Mouse (Mus musculus) monocyte, adult 5-6 weeks (primary cell): ENCODE results near the gene Arpc1b. TPM values are rescaled to one million over a fixed set of nuclear protein-coding genes. Genes with fewer than 3 reads are reported as not detected.
"Not testable (repeated sequence)": the region's sequence is repeated elsewhere in the genome, so short reads cannot be mapped to it uniquely, and the experiment has no call there.

Experiments
- ATAC-seq: fragments of 153-309, 156-312 bp; replicated peaks from 2 replicates; pipeline ENCODE4 v1.8.0; 2017; ENCODE audit warnings: mild to moderate bottlenecking; ENCODE audit not compliant: low TSS enrichment, insufficient number of reproducible peaks, severe bottlenecking, poor library complexity, low FRiP score
- total RNA-seq: library from RNA; stranded (forward); fragments of 200-1000, 200-491, 200-594 nt; gene quantifications from 3 replicates; pipeline ENCODE4 v1.2.3, GENCODE M21; 2017

The Arpc1b gene
- total RNA-seq: 406 to 524 TPM (median 463 TPM) in 3 replicates

DNA sequence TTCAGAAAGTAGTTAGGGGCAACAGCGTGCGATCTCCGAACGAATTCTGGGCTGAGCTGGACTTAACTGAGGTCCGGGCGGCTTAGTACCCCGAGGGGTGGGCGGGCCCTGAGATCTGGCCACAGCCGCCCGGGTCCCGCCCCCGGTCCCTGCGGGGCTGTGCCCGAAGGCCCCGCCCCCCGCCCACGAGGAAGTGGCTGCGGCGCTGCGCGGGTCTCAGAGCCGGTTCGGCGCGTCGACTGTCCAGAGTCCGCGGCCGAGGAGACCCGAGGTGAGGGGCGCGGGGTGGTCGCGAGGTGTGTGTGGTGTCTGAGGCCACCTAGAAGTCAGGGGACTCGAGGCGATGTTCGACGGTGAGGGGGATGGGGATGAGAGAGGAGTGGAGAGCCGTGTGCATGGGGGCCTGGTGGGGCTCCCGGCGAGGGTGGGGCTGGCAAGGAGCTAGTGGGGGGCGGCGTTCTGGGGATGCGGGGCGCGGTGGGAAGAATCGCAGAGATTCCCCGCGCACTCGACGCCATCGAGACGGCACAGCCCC lies at the start of gene Arpc1b:
Arpc1b (plus strand) TSS at position 145 of the 535 bp plus-strand sequence.
- peak; percentile 18; the same call in 1 of the 2 replicates for ATAC-seq

DNA sequence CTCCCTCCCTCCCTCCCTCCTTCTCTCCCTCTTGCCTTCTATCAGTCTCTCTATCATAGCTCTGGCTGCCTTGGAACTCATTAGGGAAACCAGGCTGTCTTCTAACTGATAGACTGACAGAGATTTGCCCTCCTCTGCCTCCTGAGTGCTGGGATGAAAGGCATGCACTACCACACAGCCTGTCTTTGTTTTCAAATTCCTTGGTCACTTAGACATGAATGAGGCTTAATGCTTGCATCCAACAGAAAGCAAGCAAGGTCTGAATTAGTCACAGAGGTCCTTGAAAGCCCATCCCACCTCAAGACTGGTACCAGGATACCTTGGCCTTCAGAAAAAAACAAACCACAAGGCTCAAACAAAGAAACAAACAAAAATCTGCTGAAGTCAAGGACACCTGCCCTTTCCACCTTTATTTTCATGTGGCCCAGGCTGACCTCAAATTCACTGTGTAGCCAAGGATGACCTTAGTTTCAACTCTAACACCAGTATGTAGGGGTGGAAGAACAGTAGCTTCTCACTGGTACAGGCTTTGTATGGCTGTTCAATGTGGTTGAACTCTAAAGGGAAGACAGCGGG lies 49.2 kb upstream of the Arpc1b start:
- ATAC-seq: no peak

DNA sequence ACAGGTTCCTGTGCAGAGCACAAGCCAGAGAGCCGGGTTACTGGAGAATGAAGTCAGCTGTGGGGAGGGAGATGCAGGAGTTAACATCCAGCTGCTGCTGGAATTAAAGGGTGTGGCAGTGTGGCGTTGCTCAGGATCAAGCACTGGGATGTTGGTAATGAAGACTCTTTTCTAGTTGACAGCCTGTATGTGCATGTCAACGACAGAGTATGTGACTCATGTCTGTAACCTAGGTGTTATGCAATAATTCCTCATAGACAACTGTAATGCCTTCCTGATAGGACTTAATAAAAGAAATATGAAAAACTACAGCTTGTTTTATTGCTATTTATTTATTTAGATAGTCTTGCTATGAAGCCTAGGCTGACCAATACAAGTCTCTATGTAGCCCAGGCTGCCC lies 45.2 kb upstream of the Arpc1b start:
- ATAC-seq: no peak

DNA sequence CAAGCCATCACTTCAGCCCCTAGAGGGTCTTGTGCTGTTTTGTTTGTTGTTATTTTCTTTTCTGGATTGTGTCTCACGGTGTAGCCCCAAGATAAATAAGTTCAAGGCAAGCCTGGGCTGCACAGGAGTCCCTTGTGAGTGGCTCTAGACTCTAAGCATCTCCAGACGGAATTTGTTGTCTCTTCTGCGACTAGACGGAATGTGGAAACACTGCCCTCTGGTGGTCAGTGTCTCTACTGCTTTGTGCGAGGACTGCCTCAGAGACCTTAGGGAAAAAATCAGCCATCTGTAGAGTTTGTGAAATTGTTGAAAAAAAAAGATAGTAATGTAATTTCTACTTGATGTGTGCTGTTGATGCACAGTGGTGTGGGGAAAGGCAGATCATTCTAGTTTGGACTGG lies 44.3 kb upstream of the Arpc1b start:
- ATAC-seq: peak; percentile 75; the same call in 1 of the 2 replicates

DNA sequence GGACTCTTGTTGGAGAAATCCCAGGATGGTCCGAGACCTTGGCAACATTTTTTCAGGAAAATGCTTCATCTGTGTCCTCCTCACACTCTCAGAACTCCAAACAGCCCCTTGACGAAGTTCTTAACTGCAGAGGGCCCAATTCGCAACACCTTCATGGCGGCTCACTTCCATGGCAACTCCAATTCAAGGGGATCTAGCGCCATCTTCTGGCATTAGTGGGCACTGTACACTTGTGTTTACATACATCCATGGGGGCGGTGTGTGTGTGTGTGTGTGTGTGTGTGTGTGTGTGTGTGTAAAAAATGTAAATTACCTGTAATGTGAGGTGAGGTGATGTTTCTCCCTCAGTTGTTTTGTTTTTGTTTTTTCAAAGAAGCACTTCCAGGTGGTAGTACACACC lies 42.7 kb upstream of the Arpc1b start:
- ATAC-seq: no peak

DNA sequence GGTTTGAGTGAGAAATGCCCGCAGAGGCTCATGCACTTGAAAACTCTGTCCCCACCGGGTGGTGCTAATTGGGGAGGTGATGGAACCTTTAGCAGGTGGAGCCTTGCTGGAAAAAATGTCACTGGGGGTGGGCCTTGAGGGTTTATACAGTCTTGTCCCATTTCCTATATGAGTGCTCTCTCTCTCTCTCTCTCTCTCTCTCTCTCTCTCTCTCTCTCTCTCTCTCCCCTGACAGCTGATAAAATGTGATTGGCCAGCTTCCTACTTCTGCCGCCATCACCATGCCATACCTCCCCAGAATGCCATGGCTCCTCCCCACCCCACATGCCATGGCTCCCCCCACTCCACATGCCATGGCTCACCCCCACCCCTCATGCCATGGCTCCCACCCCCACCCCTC lies 38.9 kb upstream of the Arpc1b start:
- no peak for ATAC-seq

DNA sequence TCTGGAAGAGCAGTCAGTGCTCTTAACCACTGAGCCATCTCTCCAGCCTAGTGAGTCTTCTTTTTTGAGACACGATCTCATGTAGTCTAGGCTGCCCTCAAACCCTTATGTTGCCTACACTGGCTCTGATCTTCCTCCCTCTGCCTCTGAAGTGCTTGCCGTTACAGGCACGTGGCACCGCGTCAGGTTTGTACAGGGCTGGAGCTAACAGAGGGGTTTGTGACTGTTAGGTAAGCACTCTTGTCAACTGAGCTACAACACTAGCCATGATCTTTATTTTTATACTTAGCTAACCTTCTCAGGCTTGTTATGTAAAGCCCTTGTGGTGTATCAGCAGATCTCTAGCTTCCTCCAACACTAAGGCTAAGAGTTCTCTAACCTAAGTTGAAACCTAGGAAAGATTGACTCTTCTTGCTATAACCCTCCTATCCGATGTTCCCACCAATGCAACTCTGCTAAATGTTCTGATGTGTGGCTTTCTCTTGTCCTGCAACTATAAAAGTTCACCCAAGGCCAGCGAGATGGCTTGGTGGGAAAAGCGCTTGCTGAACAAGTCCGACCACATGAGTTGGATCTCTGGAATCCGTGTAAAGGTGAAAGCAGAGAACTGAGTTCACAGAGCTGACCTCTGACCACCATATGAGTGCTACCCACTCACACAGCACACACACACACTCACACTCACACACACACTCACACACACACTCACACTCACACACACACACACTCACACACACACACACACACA lies 32.0 kb upstream of the Arpc1b start:
- ATAC-seq: no peak

DNA sequence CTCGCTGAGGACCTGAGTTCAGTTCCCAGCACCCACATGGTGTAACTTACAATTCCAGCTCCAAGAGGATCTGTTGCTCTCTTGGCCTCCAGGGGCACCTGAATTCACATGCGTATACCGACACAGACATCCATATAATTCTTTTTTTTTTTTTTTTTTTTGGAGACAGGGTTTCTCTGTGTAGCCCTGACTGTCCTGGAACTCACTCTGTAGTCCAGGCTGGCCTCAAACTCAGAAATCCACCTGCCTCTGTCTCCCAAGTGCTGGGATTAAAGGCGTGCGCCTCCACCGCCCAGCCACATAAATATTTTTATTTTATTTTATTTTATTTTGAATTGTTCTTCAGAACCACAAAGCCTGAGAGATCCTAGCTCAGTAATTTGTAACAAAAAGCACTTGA lies 30.8 kb upstream of the Arpc1b start:
- not testable (repeated sequence) for ATAC-seq

DNA sequence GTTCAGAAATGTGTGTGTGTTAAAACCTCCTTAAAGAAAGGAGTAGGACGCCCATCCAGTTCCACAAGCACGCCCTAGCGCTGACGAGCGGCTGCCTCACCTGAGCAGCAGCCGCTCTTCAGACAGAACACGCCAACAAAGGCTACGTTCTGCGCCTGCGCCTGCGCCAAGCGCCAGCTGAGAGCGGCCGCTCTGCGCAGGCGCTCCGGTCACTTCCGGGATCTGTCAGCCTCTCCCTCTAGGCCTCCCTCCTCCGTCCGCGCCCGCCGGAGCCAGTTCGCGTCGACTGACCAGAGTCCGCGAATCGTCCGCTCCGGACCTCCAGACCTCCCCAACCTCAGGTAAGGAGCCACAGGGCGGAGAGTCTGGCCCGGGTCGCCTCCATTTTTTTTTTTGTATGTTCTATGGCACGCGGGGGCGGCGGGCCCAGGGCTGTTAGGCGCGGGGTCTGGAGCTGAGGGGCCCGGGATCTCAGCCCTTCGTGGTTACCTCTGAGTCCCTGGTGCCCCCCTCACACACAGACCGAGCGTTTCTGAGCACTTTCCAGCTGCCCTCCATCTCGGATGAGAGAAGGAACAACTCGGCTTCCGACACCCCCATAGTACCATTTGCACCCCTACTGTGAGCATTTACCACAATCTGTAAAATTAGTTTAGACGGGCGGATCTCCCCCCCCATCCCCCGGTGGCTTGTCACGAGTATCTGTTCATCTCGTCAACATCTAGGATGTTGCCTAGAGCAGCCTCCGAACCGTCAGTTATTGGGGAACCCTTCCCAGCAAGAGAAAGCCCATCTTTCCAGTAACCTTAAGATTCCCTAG lies 30.2 kb upstream of the Arpc1b start, which contains the start of the genes Arpc1a and Kpna7:
Arpc1a (plus strand) TSS at position 199 of the 820 bp plus-strand sequence.
Kpna7 (minus strand) TSS at position 399 of the 820 bp plus-strand sequence.
- peak; percentile 86 for ATAC-seq

DNA sequence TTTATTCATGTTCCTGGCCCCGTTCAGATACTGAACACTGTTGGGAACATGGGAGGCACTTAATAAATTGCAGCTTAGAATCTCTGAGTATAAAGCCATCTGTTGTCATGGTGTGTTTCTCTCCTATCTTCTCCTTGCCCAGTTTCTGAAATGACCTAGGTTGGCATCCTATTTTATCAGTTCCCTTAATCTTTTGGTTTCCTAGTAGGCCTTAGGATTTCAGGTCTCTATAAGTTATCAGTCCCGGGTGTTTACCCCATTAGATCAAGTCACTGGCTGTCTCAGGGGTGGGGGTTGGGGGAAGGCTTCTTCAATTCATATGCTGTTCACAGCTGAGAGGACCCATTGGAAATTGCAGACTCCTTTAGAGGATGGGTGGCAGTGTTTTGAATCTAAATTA lies 29.2 kb upstream of the Arpc1b start:
- ATAC-seq: no peak

DNA sequence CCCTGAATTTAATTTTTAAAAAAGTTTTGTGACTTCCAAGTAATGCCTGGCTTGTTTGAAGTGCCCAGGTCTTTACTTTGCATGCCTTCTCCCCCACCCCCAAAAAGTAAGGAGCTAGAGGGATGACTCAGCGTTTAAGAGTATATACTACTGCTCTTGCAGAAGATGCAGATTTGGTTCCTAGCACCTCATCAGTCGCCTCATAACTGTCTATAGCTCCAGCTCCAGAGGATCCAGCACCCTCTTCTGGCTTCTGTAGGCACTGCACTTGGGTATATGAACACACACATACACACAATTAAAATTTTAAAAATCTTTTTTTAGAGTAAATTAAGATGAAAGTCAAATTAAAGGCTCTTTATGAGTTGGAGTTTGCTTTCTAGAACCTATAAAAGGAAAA lies 25.8 kb upstream of the Arpc1b start:
- no peak for ATAC-seq

DNA sequence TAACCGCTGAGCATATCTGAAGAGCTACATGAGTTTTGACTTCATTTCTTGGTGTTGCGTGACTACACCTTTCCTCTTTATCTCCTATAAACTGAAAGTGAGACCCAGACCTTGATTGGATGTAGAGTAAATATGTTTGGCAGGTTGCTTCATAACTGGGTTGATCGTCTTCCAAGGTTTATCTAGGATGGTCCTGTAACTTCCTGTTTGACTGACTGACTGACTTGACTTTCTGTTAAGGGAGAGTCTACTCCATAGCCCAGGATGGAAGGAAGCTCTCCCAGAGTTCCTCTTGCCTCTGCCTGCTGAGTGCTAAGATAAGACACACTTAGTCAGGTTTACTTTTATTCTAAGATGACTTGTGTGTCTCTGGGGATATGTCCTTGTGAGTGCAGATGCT lies 24.1 kb upstream of the Arpc1b start:
- no peak for ATAC-seq

DNA sequence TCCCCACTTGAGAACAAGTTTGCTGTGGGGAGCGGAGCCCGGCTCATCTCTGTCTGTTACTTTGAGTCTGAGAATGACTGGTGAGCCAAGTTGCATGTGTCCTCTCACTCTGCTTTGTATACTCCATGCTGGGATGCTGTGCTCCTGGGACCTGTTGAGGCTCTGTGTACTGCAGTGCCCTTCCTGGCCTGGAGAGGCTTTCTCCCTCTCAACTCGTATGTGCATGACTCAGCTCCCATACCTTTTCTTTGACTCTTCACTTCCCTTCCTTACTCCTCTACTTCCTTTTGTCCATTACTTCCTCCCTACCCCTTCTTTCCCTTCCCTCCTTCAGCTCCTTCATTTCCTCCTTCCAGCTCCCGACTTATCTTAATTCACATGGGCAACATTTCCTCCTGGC lies 17.8 kb upstream of the Arpc1b start:
- ATAC-seq: no peak

DNA sequence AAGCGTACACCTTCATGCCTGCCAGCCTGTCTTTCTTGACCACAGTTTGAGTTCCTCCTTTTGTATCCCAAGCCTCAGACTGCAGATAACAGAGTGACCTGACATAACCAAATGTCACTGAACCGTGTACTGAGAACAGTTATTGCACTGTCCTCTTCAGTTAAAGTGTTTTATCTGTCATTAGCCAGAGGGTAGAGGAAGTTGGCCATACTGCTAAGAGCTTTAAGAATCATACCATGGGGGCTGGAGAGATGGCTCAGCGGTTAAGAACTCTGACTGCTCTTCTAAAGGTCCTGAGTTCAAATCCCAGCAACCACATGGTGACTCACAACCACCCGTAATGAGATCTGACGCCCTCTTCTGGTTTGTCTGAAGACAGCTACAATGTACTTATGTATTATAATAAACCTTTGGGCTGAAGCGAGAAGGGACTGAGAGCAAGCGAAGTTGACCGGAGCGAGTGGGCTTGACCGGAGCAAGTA lies 15.6 kb upstream of the Arpc1b start:
- no peak; the same call in 1 of the 2 replicates for ATAC-seq

DNA sequence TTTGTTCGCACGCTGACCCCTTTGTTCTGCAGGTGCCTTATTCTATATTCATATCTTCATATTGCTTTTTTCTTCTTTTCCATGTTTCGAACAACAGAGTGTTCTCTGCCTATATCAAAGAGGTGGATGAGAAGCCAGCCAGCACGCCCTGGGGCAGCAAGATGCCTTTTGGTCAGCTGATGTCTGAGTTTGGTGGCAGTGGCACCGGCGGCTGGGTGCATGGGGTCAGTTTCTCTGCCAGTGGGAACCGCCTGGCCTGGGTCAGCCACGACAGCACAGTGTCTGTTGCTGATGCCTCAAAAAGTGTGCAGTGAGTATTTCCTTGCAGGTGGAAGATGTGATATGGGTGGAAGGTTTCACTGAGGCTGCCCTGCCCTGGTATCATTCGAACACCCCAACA lies 13.1 kb upstream of the Arpc1b start:
- ATAC-seq: no peak

DNA sequence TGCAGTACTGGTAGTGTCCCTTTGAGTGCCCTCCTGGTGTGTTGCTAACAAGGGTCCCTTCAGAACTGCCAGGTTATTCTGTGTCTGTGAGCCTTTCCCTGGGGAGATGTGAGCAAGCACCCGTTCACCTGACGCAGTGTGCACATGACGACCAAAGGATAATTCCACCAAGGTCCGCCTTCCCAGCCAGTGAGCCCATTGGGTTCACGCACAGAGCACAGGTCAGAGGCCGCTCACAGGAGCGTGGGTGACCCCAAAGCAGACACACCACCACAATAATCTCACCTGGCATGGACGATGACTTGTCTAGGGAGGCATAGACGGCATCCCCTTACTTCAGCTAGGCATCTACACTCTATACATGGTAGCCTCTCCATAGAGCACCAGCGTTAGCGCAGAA lies 12.6 kb upstream of the Arpc1b start:
- ATAC-seq: not testable (repeated sequence)

DNA sequence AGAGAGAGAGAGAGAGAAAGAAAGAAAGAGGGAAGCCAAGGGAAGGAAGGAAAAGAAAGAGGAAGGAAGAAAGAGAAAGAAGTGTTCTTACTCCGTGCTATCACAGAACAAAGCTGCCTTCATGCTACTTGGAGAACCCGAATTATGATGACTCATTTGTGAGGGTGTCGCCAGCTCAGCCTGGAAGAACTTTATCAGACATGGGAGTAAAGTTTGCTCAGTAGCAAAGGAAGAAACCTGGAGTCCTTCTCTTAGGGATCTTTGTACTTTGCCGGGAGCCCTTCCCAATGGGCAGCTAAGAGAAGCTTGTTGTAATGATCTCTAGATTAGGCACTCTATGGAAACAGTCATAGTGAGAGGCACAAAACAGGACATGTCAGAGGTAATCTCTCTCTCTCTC lies 11.3 kb upstream of the Arpc1b start:
- no peak for ATAC-seq

DNA sequence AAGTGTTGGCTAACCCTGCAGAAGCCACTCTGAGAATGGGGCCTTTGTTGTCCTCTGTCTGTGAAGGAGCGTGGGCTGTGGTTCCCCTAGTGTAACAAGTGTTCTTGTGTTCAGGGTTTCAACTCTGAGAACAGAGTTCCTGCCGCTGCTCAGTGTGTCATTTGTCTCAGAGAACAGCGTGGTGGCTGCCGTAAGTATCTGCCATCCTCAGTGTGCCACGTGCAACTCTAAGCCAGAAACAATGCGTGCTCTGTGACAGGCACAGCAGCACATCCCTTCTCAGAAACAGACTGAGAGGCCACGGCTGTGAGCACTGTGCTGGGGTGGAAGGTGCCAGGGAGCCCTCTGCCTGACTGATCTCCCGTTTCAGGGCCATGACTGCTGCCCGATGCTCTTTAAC lies 9.7 kb upstream of the Arpc1b start:
- ATAC-seq: no peak

DNA sequence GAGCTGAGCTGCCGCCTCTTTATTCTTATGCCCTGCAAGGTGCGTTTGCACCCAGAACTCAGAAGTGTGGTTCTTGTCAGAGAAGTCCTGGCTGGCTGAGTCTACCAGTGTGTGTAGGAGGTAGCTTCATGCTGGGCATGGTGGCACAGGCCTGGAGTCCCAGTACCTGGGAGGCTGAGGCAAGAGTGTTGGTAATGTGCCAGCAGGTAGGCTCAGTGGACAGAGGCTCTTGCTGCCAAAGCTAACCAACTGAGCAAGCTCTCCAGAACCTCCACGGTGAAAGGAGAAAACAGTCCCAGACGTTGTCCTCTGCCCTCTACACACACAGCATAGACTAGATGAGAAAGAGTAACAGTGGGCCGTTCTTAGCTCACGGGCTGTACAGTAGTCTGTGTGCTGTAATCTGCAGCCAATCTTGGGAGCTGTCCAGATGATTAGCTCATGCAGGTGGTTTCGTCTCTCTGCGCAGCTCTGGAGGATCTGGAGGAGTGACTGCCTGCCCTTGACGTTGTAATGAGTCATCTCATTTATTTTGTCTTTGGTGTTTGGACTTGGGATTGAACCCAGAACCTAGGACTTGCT lies 8.2 kb upstream of the Arpc1b start:
- no peak for ATAC-seq
